Mouse (Mus musculus): ENCODE measurements around the gene St3gal2.
"Not testable (repeated sequence)": the region's sequence is repeated elsewhere in the genome, so short reads cannot be mapped to it uniquely, and the experiment has no call there.

Gene St3gal2

GRCm38 (mm10) chr8:110987805-110988744 is 68.4 kb downstream of the St3gal2 start:
- DNase-seq (ENCODE audit: extremely low read depth, insufficient read length, low spot score) = no peak

GRCm38 (mm10) chr8:110990017-110990416 is 70.3 kb downstream of the St3gal2 start:
- DNase-seq (ENCODE audit: extremely low read depth, insufficient read length, low spot score) = no peak

GRCm38 (mm10) chr8:110996641-110997430 is 77.1 kb downstream of the St3gal2 start:
- DNase-seq (ENCODE audit: extremely low read depth, insufficient read length, low spot score) = no peak

- peak; percentile 89 for DNase-seq (ENCODE audit: extremely low read depth, insufficient read length, low spot score)
Observed at GRCm38 (mm10) chr8:110997547-110998531, 78.1 kb downstream of the St3gal2 start, which contains the start of gene Ddx19a. TSS of gene Ddx19a (minus strand) at chr8:110997800.

GRCm38 (mm10) chr8:111010230-111010991 is 90.7 kb downstream of the St3gal2 start:
- not testable (repeated sequence) for DNase-seq (ENCODE audit: extremely low read depth, insufficient read length, low spot score)

All from 3134 (cell line).